Mouse (Mus musculus) stomach, postnatal 0 days (tissue): ENCODE measurements around the gene Spag7. TPM values are rescaled to one million over a fixed set of nuclear protein-coding genes. Genes with fewer than 3 reads are reported as not detected.

Source experiments
- ATAC-seq: fragments of 200-750 bp; cut with Nextera tagmentation; 2 replicates; pipeline ENCODE4 v1.8.0; 2017; ENCODE audit not compliant: low FRiP score, low TSS enrichment
- DNase-seq: peaks from one replicate; pipeline ENCODE4 v3.0.0-alpha.2; 2016; ENCODE audit warnings: low spot score
- H3K27ac ChIP-seq: fragments of 300-500 bp; sonication (generic); replicated peaks from 2 replicates; pipeline ENCODE4 v1.5.1; 2014; ENCODE audit warnings: mild to moderate bottlenecking, control low read depth
- H3K27me3 ChIP-seq: fragments of 300-500 bp; sonication (generic); 2 replicates; pipeline ENCODE4 v1.6.1; 2014; ENCODE audit warnings: low read length; ENCODE audit not compliant: control insufficient read depth, insufficient read depth
- H3K36me3 ChIP-seq: fragments of 300-500 bp; sonication (generic); 2 replicates; pipeline ENCODE4 v1.6.1; 2014; ENCODE audit warnings: low read length, mixed read lengths; ENCODE audit not compliant: control insufficient read depth, insufficient read depth
- H3K4me1 ChIP-seq: fragments of 300-500 bp; sonication (generic); replicated peaks from 2 replicates; pipeline ENCODE4 v1.6.1; 2014; ENCODE audit warnings: antibody characterized with exemption; ENCODE audit not compliant: control insufficient read depth, insufficient read depth
- H3K4me2 ChIP-seq: fragments of 300-500 bp; sonication (generic); replicated peaks from 2 replicates; pipeline ENCODE4 v1.6.1; 2014; ENCODE audit warnings: low read depth, mild to moderate bottlenecking, control low read depth, moderate library complexity
- H3K4me3 ChIP-seq: fragments of 300-500 bp; sonication (generic); 2 replicates; pipeline ENCODE4 v1.5.1; 2014; ENCODE audit warnings: low read depth, low read length, control low read depth
- H3K9ac ChIP-seq: fragments of 300-500 bp; sonication (generic); 2 replicates; pipeline ENCODE4 v1.6.1; 2014; ENCODE audit warnings: mild to moderate bottlenecking, low read length, control low read depth, mixed read lengths
- H3K9me3 ChIP-seq: fragments of 300-500 bp; sonication (generic); 2 replicates; pipeline ENCODE4 v1.6.1; 2016; ENCODE audit warnings: low read length; ENCODE audit not compliant: control insufficient read depth
- CTCF ChIP-seq: IDR thresholded peaks from 2 replicates; pipeline ENCODE4 v1.5.1; 2016; ENCODE audit warnings: antibody characterized with exemption, low read depth, mild to moderate bottlenecking, moderate library complexity
- EP300 ChIP-seq: optimal IDR thresholded peaks from 2 replicates; pipeline ENCODE3; 2016; ENCODE audit warnings: antibody characterized with exemption
- WGBS: fragments of 180-500 bp; shearing (Covaris S2); extraction: QIAGEN DNeasy Blood & Tissue Kit; methylation state at CpG from one replicate; pipeline ENCODE4 v1.1.7; 2014; 5-methylcytosine and 5-hydroxymethylcytosine counted together
- polyA plus RNA-seq: library from polyadenylated mRNA; unstranded; fragments of >200 nt; fragmentation: Nextera tagmentation; extraction: Ambion mirVana; gene quantifications from 2 replicates; pipeline ENCODE4 v1.2.1, GENCODE M21; 2015

The Spag7 gene
- polyA plus RNA-seq, 1 experiment from 2014 or later, result 77.7 TPM

- TF ChIP-seq CTCF (no peak), EP300 (no peak)
- Histone ChIP-seq H3K36me3 (peaks cover 14% of the 10 kb centered on the region), H3K4me3 (peak overlapping the region; percentile 13; the same call in 1 of the 2 replicates), H3K4me1 (peaks cover 3% of the 10 kb centered on the region), H3K27ac (peak overlapping the region; percentile 79), H3K9ac (no peak overlapping the region; the same call in 1 of the 2 replicates), H3K27me3 (no peaks in the 10 kb centered on the region), H3K9me3 (no peaks in the 10 kb centered on the region), H3K4me2 (peak overlapping the region; percentile 27)
- ATAC-seq (no peak), DNase-seq (no peak)
- WGBS, result 50% methylated on average over 12 of the region's 12 CpGs
These were observed 18.7 kb downstream of the Spag7 start for GRCm38 (mm10) chr11:70650322-70651175.

GRCm38 (mm10) chr11:70649185-70649734 is 20.0 kb downstream of the Spag7 start:
- WGBS, result 75% methylated on average over 8 of the region's 8 CpGs
- Histone ChIP-seq H3K4me1 (peaks cover 3% of the 10 kb centered on the region), H3K27ac (peak overlapping the region; percentile 79; the same call in 1 of the 2 replicates), H3K9me3 (no peaks in the 10 kb centered on the region), H3K4me2 (no peak overlapping the region), H3K9ac (no peak overlapping the region), H3K27me3 (no peaks in the 10 kb centered on the region), H3K36me3 (peaks cover 22% of the 10 kb centered on the region), H3K4me3 (no peak overlapping the region)
- TF ChIP-seq CTCF (no peak), EP300 (no peak)
- DNase-seq (no peak), ATAC-seq (no peak)

GRCm38 (mm10) chr11:70648512-70648911 is 20.7 kb downstream of the Spag7 start:
- ATAC-seq (no peak), DNase-seq (no peak)
- Histone ChIP-seq H3K36me3 (peaks cover 23% of the 10 kb centered on the region), H3K27ac (no peak overlapping the region), H3K9me3 (no peaks in the 10 kb centered on the region), H3K9ac (peak overlapping the region; percentile 86), H3K4me3 (peak overlapping the region; percentile 74), H3K27me3 (no peaks in the 10 kb centered on the region), H3K4me1 (peaks cover 3% of the 10 kb centered on the region), H3K4me2 (peak overlapping the region; percentile 92)
- WGBS, result 67% methylated on average over 4 of the region's 4 CpGs
- TF ChIP-seq CTCF (no peak), EP300 (no peak)

GRCm38 (mm10) chr11:70647716-70648420 is 21.3 kb downstream of the Spag7 start:
- peak overlapping the region; percentile 86 for H3K9ac ChIP-seq
- 3% methylated on average over 28 of the region's 28 CpGs for WGBS
- no peaks in the 10 kb centered on the region for H3K27me3 ChIP-seq
- peaks cover 3% of the 10 kb centered on the region for H3K4me1 ChIP-seq
- peak overlapping the region; percentile 92 for H3K4me2 ChIP-seq
- no peaks in the 10 kb centered on the region for H3K9me3 ChIP-seq
- ATAC-seq (no peak; the same call in 1 of the 2 replicates), DNase-seq (peak; percentile 49)
- peak overlapping the region; percentile 97 for H3K27ac ChIP-seq
- TF ChIP-seq CTCF, result no peak
- no peak for TF ChIP-seq EP300
- H3K36me3 ChIP-seq, result peaks cover 23% of the 10 kb centered on the region
- peak overlapping the region; percentile 74 for H3K4me3 ChIP-seq

- ATAC-seq (peak; percentile 87), DNase-seq (peak; percentile 98)
- Histone ChIP-seq H3K27ac (peak within 1 kb of the TSS; percentile 97), H3K4me1 (peaks cover 3% of the 10 kb centered on the region), H3K36me3 (peaks cover 23% of the 10 kb centered on the region), H3K4me3 (peak within 1 kb of the TSS; percentile 74), H3K9ac (peak within 1 kb of the TSS; percentile 86), H3K4me2 (peak within 1 kb of the TSS; percentile 92), H3K27me3 (no peaks in the 10 kb centered on the region), H3K9me3 (no peaks in the 10 kb centered on the region)
- TF ChIP-seq EP300 (peak; percentile 100), CTCF (peak; percentile 45)
- under 1% methylated on average over 63 of the region's 63 CpGs for WGBS
These were observed 22.2 kb downstream of the Spag7 start, which contains the start of the genes Rnf167 and Slc25a11 for GRCm38 (mm10) chr11:70646691-70647650. Rnf167 (plus strand) TSS chr11:70647235. Slc25a11 (minus strand) TSS chr11:70647479.
